Mouse (Mus musculus): ENCODE measurements around the gene Olfr638. TPM values are rescaled to one million over a fixed set of nuclear protein-coding genes. Genes with fewer than 3 reads are reported as not detected.

Olfr638 gene
- total and polyA plus RNA-seq, 3 experiments = not detected

- Histone ChIP-seq H3K4me3 (replicated peaks in 1 of 3; ENCODE audit: low read depth in 2 of 3, low read length in 2 of 3, poor library complexity in 1 of 3) (no peak within 1 kb of the TSS), H3K27ac (ENCODE audit: insufficient read depth, low read depth) (no peak within 1 kb of the TSS), H3K4me1 (ENCODE audit: control insufficient read depth in 1 of 2, insufficient read depth in 2 of 2) (no peaks in the 10 kb centered on the region), H3K36me3 (replicated peaks in 1 of 2; ENCODE audit: control insufficient read depth in 1 of 2, insufficient read depth in 1 of 2, low read length in 1 of 2) (no peaks in the 10 kb centered on the region), H3K27me3 (replicated peaks) (peaks cover 1% of the 10 kb centered on the region), H3K9me3 (replicated peaks; ENCODE audit: low read length) (no peaks in the 10 kb centered on the region), H3K9ac (ENCODE audit: insufficient read depth, low read depth) (no peak within 1 kb of the TSS), H3K4me2 (ENCODE audit: insufficient read depth, low read depth, poor library complexity, severe bottlenecking) (no peak within 1 kb of the TSS), H3K79me2 (replicated peaks; ENCODE audit: control insufficient read depth, extremely low read depth, insufficient read depth, poor library complexity, severe bottlenecking) (no peaks in the 10 kb centered on the region)
- no peak for TF ChIP-seq NRF1 (IDR thresholded peaks at IDR 0.05; ENCODE audit: low read depth, low read length)
- dilution Hi-C loops (cut with MboI; ENCODE audit: extremely low pct_ligation_motif_present, extremely low pct_unique_long_range_greater_than_20kb, low sequenced_read_pairs) (no loop called here), in situ Hi-C loops (cut with MboI; ENCODE audit: low pct_ligation_motif_present, low pct_unique_long_range_greater_than_20kb, low sequenced_read_pairs) (no loop called here)
- DNase-seq (ENCODE audit: extremely low read depth) = no peak
Observed at GRCm38 (mm10) chr7:104025473-104025872, 26.9 kb downstream of the Olfr638 start, which contains the start of gene Olfr640. TSS of gene Olfr640 (minus strand) at chr7:104025573.

- dilution Hi-C loops (cut with MboI; ENCODE audit: extremely low pct_ligation_motif_present, extremely low pct_unique_long_range_greater_than_20kb, low sequenced_read_pairs) = no loop called here
- Histone ChIP-seq H3K4me1 (ENCODE audit: control insufficient read depth in 1 of 2, insufficient read depth in 2 of 2) (no peaks in the 10 kb centered on the region), H3K79me2 (replicated peaks; ENCODE audit: control insufficient read depth, extremely low read depth, insufficient read depth, poor library complexity, severe bottlenecking) (no peaks in the 10 kb centered on the region), H3K27me3 (replicated peaks) (peaks cover 1% of the 10 kb centered on the region), H3K9me3 (replicated peaks; ENCODE audit: low read length) (no peaks in the 10 kb centered on the region), H3K9ac (ENCODE audit: insufficient read depth, low read depth) (no peak overlapping the region), H3K4me2 (ENCODE audit: insufficient read depth, low read depth, poor library complexity, severe bottlenecking) (no peak overlapping the region), H3K4me3 (replicated peaks in 1 of 3; ENCODE audit: low read depth in 2 of 3, low read length in 2 of 3, poor library complexity in 1 of 3) (no peak overlapping the region), H3K36me3 (replicated peaks in 1 of 2; ENCODE audit: control insufficient read depth in 1 of 2, insufficient read depth in 1 of 2, low read length in 1 of 2) (no peaks in the 10 kb centered on the region), H3K27ac (ENCODE audit: insufficient read depth, low read depth) (no peak overlapping the region)
- TF ChIP-seq SMC3 (IDR thresholded peaks at IDR 0.05; ENCODE audit: low read depth, low read length) (no peak), KAT2A (IDR thresholded peaks at IDR 0.05; ENCODE audit: insufficient replicate concordance, low read length) (no peak), IRF4 (IDR thresholded peaks at IDR 0.05; ENCODE audit: low read depth, low read length) (no peak), ZNF384 (IDR thresholded peaks at IDR 0.05; ENCODE audit: low read depth, low read length) (no peak), MEF2A (IDR thresholded peaks at IDR 0.05; ENCODE audit: borderline replicate concordance, low read depth, low read length) (no peak), USF1 (IDR thresholded peaks at IDR 0.05; ENCODE audit: low read depth, low read length) (no peak), MAFK (IDR thresholded peaks at IDR 0.05; ENCODE audit: insufficient replicate concordance, low read length) (no peak), MAZ (IDR thresholded peaks at IDR 0.05; ENCODE audit: low read depth, low read length) (no peak), TCF12 (IDR thresholded peaks at IDR 0.05; ENCODE audit: low read depth, low read length) (no peak), MAX (IDR thresholded peaks at IDR 0.05; ENCODE audit: low read length) (no peak), CTCF (conservative IDR thresholded peaks at IDR 0.05 in 1 of 2, IDR thresholded peaks at IDR 0.05 in 1 of 2; ENCODE audit: low read depth in 2 of 2, low read length in 2 of 2) (no peak), NELFE (IDR thresholded peaks at IDR 0.05; ENCODE audit: low read depth, low read length) (no peak), SIN3A (IDR thresholded peaks at IDR 0.05; ENCODE audit: low read length) (no peak), UBTF (IDR thresholded peaks at IDR 0.05; ENCODE audit: low read depth, low read length) (no peak), JUND (conservative IDR thresholded peaks at IDR 0.05; ENCODE audit: low read depth, low read length) (no peak), NRF1 (IDR thresholded peaks at IDR 0.05; ENCODE audit: low read depth, low read length) (no peak), USF2 (conservative IDR thresholded peaks at IDR 0.05; ENCODE audit: low read depth, low read length) (no peak)
- in situ Hi-C loops (cut with MboI; ENCODE audit: low pct_ligation_motif_present, low pct_unique_long_range_greater_than_20kb, low sequenced_read_pairs) = no loop called here
- no peak for DNase-seq (ENCODE audit: extremely low read depth)
Observed at GRCm38 (mm10) chr7:104026978-104027377, 28.4 kb downstream of the Olfr638 start.
